Mouse (Mus musculus): ENCODE results near the gene Orai3.
"Not testable (repeated sequence)": the region's sequence is repeated elsewhere in the genome, so short reads cannot be mapped to it uniquely, and the experiment has no call there.

Orai3 gene

DNA sequence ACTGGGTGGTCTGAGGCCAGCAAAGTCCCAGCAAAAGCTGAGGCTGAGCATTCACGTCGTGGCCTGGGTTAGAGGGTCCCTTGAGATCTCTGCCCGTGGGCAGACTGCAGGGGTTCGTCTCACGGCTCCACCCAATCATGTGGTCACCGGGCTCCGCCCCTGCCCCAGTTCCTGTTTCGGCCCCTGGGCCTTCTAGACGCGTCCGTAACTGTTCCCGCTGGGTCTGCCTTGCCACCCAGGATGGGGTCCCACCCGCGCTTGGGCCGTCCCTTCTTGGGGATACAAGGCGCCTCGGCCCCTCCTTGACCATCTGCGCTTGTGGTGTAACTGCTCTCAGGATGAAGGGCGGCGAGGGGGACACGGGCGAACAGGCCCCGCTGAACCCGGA is at the start of gene Orai3:
Orai3 (plus strand) TSS at position 165 of the 388 bp plus-strand sequence.
- DNase-seq (ENCODE audit: low read depth, low spot score), result peak; percentile 79

DNA sequence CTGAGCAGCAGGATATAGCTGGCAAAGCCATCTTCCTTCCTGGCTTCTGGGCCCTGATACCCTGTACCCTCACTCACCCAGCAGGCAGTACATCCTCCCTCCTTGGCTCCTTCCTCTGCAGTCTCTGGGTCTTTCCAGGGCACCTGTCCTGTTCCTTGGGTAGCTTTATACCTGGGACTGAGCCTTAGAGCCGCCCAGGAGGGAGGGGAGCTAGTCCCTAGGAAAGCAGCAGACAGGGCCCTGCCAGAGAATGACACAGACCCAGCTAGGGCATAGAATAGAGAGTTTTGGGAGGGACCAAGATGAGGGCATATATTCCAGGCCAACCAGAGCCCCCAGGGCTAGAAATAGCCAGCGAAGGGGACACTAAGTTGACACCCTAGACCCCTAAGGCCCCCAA is 44.1 kb upstream of the Orai3 start:
- no peak for DNase-seq (ENCODE audit: low read depth, low spot score)

DNA sequence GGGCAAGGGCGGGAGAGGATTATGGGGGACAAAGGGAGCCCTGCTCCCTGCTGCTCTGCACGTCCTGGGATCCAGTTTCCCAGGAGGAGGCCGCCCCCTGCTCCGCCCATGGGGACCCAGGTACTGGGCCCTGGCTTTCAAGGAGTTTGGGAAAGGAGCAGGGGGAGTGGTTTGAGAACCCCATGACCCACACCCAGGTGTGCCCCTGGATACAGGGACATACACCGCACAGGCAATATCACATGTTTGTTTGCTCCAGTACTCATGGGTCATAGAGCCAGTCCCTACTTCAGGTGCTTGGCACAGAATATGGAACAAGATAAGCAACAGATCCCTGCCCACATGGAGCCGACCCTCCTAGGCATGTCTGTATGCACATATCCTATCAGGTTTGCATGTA is 43.7 kb upstream of the Orai3 start:
- DNase-seq (ENCODE audit: low read depth, low spot score), result no peak

DNA sequence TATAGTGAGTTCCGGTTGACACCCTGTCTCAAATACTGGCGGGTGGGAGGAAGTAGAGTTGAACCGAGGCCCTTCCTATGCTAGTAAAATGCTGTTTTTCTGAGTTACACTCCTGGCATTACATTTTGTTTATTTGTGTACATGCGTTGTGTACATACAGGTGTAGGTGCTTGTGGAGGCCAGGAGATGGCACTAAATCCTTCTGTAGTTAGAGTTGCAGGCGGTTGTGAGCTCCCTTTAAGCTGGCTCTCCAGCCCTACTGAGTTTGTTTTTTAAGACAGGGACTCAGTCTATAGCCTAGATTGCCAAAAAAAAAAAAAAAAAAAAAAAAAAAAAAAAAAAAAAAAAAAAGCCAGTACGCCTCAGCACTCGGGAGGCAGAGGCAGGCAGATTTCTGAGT is 41.7 kb upstream of the Orai3 start:
- DNase-seq (ENCODE audit: low read depth, low spot score), result no peak

GRCm38 (mm10) chr7:127730170-127730569 is 39.4 kb upstream of the Orai3 start:
- DNase-seq (ENCODE audit: low read depth, low spot score), result no peak

GRCm38 (mm10) chr7:127732066-127732465 is 37.5 kb upstream of the Orai3 start, which contains the start of gene Ctf2:
TSS of gene Ctf2 (minus strand) at chr7:127732166.
- not testable (repeated sequence) for DNase-seq (ENCODE audit: low read depth, low spot score)

DNA sequence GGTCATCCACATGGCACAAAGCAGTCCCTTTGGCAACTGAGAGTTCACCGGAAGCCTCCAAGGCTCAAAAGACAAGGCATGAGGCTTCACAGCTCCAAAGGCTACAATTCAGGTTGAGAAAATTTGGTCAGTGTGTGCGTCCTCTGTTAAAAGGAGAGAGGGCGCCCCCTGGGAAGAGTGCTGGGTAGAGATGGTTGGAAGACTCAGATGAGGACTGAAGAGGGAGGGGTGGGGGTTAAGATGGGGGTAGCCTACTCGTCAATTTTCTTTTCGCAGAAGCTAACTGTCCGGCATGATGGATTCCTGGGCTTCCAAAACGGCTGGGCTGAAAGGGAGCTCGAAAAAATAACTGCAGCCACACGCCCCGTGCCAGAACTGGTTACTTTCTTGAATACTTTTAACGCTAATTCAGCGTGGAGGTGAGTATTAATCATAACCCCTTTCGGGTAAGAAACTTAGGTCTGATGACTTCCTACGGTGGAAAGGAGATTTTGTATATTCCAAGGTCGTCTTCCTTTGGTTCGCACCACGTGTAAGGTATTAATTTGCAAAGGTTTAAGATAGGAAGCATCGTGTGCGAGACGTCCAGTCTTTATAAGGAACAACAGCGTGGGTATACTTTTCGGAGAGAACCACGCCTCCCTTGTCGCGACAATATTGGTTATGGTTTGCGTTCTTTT is 25.1 kb upstream of the Orai3 start, which contains the start of gene Fbxl19:
Fbxl19 (plus strand) TSS at position 178 of the 680 bp plus-strand sequence.
- peak; percentile 82 for DNase-seq (ENCODE audit: low read depth, low spot score)

- DNase-seq (ENCODE audit: low read depth, low spot score), result peak; percentile 95
Measured at GRCm38 (mm10) chr7:127745251-127745651, 24.4 kb upstream of the Orai3 start.

- peak; percentile 98 for DNase-seq (ENCODE audit: low read depth, low spot score)
Measured at GRCm38 (mm10) chr7:127745652-127746493, 23.7 kb upstream of the Orai3 start.

DNA sequence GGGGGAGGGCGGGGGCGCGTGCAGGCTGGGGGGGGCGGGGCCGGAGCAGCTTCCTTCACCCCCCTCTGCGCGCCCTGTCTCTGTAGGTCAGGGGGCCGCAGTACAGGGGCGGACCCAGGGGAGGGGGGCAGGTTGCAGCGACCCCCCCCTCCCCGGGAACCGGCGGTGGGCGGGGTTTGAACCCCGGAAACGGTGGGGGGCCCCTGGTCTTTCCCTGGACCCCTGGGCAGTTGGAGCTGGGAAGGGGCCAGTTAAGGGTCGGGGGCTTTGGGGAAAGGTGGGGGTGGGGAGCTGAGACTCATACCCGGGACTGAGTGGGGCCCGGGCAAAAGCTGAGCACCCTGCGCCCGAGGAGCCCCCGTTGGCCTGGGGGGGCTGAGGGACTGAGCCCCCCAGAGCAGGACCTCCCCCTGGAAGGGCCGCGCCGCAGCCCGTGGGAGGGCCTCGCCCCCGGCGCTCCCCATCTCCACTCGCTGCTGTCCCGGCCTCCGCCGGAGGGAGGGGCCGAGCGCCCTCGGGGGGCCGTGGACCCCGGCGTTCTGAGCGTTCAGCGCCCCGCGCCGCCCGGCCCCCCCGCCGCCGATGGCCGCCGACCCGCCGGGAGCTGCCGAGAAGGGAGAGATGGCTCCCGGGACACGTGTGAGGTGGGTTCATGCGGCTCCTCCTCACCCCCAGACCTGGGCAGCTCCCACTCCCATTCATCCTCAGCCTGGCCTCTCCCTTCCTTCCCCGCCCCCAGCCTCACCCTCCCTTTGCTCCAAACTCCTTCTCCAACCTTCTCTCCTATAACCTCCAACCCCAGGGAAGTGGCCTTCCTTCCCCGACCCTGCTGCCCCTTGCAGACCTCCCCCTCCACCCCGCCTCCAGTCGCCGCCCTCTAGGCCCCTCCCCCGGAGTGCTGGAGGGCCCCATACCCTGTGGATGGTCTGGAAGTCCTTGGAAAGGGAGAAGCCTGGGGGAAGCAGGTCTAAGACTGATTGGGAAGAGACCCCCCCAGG is 22.8 kb upstream of the Orai3 start:
- DNase-seq (ENCODE audit: low read depth, low spot score), result peak; percentile 59

DNA sequence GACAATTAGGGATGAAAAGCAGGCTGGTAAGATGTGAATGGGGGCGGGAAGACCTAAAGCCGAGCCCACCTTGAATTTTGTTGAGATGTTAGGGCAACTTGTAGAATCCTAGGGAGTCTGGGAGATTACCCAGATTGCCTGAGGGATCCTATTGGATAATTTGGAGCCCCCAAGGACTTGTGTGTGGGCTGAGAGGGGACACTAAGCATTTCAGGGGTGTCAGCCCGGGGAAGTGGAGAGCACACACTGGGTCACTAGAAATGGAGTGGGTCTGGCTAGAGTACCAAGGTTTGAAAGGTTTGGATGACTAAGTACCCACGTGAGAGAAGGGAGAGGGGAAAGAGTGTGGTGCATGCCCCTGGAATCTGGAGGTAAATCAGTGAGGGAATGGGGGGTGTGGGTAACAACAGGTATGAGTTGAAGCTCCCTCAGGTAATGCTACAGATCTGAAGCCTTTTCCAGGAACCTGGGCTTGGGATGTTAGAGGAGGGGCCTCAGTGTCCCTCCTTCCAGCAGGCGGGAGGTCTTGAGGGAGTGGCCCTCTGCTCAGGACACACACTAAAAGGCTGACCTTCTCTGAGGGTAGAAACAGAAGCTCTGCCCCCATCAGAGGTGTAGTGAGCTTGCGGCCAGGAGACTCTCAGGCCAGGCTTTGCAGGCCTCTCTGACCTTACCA is 21.9 kb upstream of the Orai3 start:
- DNase-seq (ENCODE audit: low read depth, low spot score), result no peak

DNA sequence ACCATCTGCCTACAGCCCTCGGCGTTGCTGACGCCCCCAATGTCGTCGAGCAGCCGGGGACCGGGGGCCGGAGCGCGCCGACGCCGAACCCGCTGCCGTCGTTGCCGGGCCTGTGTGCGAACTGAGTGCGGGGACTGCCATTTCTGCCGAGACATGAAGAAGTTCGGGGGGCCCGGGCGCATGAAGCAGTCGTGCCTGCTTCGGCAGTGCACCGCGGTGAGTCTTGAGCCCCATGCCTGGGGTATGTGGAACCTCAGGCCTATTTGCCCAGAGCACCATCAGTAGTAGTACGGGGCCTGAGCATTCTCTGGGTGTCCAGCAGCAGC is 21.4 kb upstream of the Orai3 start:
- DNase-seq (ENCODE audit: low read depth, low spot score), result no peak

DNA sequence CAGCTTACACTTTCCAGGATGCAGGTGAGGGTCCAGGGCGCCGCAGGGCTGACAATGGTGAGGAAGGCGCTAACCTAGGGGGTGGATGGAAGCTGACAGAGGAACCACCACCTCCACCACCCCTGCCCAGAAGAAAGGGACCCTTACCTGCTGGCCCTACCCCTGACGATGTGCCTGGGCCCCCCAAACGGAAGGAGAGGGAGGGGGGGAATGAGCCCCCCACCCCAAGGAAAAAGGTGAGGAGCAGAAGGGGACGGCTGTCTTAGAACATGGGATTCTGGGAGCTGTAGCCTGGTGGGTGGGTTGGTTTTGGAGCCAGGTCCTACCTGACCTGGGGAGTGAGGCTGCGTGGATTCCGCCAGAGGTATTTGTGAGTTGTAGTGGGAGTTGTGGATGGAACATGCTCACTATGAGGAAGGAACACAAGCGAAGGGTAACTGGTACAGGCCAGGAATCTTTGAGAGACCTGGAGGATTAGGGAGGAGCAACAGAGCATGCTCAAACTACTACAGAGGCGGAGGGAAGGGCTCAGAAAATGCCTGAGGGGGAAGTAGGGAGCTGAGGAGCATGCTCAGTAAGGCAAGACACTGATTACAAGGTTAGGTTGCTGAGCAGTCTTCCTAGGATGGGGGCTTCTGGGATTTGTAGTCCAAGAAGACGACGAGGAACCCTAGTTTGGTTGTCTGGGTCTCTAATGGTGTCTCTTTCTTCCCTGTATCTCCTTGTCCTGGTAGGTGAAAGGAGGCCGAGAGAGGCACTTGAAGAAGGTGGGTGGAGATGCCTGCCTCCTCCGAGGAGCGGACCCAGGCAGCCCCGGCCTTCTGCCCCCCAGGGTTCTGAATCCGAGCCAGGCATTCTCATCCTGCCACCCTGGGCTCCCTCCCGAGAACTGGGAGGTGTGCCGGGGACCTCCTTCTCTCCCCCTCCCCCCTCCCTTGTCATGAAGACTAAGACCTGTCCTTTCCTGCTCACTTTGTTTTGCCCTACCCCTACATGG is 19.2 kb upstream of the Orai3 start:
- DNase-seq (ENCODE audit: low read depth, low spot score), result no peak

- no peak for DNase-seq (ENCODE audit: low read depth, low spot score)
Measured at GRCm38 (mm10) chr7:127751619-127752018, 18.0 kb upstream of the Orai3 start.

- DNase-seq (ENCODE audit: low read depth, low spot score), result no peak
Measured at GRCm38 (mm10) chr7:127752069-127752468, 17.5 kb upstream of the Orai3 start.

DNA sequence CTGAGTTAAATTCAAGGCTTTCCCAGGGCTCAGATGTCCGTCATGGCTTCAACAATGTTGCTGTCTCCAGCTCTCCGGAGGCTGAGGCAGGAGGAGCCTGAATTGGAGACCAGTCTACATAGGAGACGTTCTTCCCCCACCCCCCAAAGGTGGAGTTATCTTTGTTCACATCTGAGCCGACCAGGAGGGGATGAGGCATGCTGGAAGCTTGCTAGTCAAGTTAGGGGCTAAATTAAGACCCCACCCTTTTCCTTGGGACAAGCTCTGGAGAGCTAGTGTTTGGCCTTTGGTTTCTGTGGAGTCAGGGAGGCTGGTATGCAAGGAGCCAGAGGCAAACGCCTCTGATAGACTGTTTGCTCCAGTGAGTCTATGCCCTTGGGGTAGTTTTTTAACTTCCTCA is 16.5 kb upstream of the Orai3 start:
- no peak for DNase-seq (ENCODE audit: low read depth, low spot score)

DNA sequence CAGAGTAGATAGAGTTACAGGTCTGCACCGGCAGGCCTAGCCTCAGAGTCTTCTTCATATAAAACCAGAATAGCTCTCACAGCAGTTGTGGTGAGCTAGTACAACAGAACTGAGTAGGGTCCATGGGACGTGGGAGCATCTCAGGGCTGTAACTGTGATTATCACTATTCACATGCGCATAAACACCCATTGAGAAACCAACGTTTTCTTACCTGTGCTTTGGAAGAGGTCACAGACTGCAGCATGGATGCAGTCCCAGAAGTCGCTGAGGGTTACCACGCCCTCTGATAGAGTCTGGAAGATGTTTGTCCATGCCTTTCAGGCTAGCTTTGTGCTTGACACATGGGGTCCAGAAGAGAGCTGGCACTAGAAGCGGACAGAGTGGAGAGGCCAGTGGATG is 15.9 kb upstream of the Orai3 start:
- no peak for DNase-seq (ENCODE audit: low read depth, low spot score)

GRCm38 (mm10) chr7:127759716-127760115 is 9.9 kb upstream of the Orai3 start:
- DNase-seq (ENCODE audit: low read depth, low spot score), result no peak

DNA sequence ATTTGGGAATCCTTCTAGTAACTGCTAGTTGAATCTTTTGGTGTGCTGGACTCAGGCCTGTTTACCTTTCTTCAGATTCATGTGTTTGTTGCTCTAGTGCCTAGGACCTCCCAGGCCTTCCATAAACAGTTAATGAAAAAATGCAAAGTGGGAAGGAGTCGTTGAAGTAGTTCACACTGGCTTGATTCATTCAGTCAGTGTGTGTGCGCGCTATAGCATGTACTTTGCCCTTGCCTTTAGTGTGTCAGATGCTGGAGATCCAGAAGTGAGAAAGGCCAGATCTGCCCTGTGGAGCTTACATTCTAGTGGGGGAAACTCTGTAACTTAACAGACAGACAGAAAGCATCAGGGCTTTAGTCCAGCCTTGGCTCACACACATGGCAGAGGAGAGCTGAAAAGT is 9.1 kb upstream of the Orai3 start:
- no peak for DNase-seq (ENCODE audit: low read depth, low spot score)

DNA sequence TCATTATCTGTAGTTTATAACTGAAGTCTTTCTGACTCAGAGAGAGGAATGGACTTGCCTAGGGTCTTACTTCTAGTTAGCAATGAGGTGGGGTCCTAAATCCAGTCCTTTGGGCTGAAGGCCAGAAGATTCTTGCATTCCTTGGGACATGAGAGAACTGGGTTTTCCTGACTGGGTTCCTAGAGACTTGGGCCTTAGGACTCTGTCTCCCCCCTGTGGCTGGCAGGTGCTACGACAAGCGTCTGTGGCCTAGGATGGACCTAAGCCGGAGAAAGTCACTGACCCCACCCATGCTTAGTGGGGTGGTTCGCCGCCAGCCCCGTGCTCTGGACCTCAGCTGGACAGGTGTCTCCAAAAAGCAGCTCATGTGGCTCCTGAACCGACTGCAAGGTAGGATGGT is 8.6 kb upstream of the Orai3 start:
- DNase-seq (ENCODE audit: low read depth, low spot score), result peak; percentile 79
